Mouse (Mus musculus) cerebellum, postnatal 10 days (tissue): ENCODE measurements around the gene Zfp27.
"Not testable (repeated sequence)": the region's sequence is repeated elsewhere in the genome, so short reads cannot be mapped to it uniquely, and the experiment has no call there.

Source experiments
- DNase-seq, 2 experiments: peaks; one replicate each; pipeline ENCODE4 v3.0.0; 2021; ENCODE audit warnings: mixed read lengths in 2 of 2

The Zfp27 gene

DNA sequence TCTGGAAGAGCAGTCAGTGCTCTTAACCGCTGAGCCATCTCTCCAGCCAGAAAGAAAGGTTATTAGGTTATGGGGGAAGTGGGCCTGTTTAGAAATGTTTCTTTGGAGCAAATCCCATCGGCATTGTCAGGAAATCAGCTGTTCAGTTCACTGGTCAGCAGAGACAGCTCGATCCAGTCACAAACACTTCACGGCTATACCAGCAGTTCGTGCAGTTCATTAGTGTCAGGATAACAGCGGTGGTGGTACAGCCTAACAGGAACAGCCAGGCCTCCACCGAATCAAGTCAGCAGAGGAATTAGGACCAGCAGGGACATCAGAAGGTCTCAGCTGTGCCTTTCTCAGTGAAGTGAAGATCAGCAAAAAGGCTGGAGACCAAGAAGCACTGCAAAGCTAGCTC is 25.5 kb downstream of the Zfp27 start:
- no peak for DNase-seq

DNA sequence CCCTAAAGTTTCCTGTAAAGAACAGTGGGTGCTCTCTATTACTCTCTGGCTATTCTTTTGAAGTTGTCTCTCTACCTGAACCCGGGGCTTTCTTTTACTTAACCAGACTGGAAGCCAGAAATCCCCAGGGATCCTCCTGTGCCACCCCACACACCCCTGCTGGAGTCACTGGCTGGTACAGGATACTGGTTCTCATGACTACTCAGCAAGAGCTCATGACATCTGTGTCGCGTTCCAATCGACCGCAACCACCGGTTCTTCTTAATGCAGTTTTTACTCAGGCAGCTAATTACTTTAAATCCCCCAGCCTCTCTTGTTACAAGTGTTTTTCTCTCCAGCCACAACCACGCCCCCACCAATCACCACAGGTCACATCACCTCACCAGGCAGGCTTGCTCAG is 26.3 kb downstream of the Zfp27 start:
- no peak for DNase-seq

DNA sequence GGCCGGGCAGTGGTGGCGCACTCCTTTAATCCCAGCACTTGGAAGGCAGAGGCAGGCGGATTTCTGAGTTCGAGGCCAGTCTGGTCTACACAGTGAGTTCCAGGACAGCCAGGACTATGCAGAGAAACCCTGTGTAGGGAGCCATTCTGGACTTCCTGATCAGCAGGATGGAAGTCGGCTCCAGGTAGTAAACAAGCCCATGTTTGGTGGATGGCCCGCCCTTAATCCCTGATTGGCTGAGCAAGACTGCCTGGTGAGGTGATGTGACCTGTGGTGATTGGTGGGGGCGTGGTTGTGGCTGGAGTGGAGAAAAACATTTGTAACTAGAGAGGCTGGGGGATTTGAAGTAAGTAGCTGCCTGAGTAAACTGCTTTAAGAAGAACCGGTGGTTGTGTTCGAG is 28.8 kb downstream of the Zfp27 start:
- not testable (repeated sequence) for DNase-seq

GRCm38 (mm10) chr7:29874256-29874655 is 32.1 kb downstream of the Zfp27 start:
- no peak for DNase-seq

DNA sequence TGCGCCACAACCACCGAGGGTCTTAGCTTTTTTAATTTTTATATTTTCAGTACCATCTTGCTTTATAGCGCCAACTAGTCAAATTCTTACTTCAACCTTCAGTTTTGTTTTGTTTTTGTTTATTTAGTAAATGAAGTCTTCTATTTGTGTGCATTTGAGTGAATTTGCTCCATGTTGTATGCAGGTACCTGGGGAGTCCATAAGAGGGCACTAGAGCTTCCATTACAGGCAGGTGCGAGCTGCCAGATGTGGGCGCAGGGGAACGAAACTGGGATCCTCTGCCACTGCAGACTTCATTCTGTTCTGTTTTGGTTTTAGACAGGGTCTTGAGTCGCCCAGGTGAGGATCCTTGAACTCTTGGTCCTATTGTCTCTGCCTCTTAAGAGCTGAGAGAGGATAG is 44.7 kb downstream of the Zfp27 start:
- no peak for DNase-seq

DNA sequence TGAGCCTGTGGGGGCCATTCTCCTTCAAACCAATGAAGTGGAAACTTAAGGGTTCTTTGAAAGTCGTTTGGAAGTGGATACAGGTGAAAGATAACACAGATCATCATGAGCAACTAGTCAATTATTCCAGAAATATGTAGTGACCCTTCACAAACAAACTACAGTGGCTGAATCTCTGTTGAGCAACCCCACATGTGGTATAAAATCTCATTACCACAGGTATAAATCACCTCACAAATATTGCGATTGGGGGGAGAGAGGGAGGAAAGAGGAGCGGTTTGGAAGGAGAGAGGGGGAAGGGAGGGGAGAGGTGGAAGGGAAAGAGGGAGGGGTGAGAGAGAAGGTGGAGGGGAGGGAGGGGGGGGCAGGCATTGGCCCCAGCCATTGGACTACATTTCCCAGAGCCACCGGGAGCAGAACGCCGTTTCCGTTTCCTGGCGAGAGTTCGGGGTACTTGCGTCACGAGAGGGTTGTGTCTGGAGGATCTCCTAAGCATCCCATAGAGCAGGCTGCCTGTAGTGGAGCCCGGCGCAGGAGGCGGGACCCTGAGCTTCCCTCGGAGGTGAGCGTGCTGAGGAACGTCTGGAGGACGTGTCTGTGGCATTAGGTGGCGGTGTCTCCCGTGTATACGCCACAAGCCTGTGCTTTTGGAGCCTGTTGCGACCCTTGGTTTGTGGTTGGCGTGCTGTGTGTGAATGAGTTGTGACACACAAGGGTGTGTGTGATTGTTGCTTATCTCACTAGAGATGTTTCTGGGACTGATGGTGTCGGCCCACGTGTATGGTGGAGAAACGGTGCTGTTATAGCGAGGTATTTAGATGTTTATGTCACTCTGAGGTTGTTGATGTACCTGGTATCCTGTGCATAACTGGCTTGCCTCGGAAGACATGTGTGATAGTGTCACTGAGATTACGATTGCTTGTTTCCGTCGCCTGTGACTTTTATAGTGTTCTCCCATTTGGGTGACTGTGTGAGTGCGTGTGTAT is 46.5 kb downstream of the Zfp27 start, which contains the start of gene Zfp420:
Gene Zfp420 (plus strand): TSS at position 448 of the 986 bp plus-strand sequence.
- DNase-seq = peak; percentile 96 to 97

DNA sequence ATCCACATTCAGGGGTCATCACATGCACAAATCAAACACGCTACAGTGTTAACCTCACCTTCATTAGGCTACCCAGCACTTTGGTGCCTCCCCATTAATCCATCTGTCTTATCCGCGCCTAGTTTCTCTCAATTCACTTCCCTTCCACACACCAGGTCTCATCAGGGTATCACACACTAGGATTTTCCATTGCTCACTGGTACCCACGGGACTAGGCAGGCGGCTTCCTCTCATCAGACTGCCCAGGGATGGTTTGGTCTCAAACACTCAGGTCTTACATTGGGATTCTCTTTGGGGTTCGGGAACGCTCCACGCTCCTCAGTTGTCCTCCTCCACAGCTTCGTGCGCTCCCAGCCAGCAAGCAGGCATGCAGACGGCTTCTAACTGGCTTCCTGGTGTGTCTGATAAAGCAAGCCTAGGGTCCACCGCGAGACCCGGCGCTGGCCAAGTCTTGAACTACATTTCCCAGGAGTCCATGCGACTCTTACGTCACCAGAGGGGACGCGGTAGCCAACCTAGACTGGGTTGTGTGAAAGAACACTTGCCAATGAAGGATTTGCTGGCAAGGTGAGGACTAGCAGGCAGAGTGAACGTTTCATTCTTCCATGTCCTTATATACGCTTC is 53.0 kb downstream of the Zfp27 start, which contains the start of gene Zfp940:
Gene Zfp940 (minus strand): TSS at position 451 of the 624 bp plus-strand sequence.
- peak; percentile 94 to 96 for DNase-seq

DNA sequence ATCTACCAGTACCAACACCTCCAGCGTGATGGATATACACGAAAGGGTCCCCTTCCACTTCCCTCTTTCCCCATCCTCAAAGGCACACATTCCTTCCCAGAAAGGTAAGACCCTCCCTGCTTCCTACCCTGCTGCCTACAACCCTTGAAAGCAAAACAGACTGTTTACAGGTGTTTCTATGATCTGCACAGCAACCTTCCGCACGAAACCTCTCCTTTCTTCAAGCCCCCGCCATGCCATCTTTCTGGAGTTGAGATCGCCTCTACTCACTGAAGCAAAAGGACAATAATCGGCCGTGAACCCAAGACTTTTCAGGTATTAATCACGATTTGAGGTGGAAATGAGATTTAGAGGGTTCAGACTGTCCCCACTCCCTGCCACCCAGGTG is 53.5 kb downstream of the Zfp27 start:
- DNase-seq = no peak

GRCm38 (mm10) chr7:29844616-29845015 is 61.8 kb downstream of the Zfp27 start:
- DNase-seq = no peak
